Mouse (Mus musculus) heart, postnatal 14 days (tissue): ENCODE measurements around the gene Mthfd1l. TPM values are rescaled to one million over a fixed set of nuclear protein-coding genes. Genes with fewer than 3 reads are reported as not detected.
A peak's percentile ranks its signal among the peaks of the same experiment; 100 is the strongest.
"Not testable (repeated sequence)": the region's sequence is repeated elsewhere in the genome, so short reads cannot be mapped to it uniquely, and the experiment has no call there.

Experiments
- DNase-seq, 2 experiments: peaks; one replicate each; pipeline ENCODE4 v3.0.0; 2021 to 2022
- intact Hi-C: fragments of 180-260 bp; cut with DNase I; formaldehyde crosslinking; loops from one replicate; pipeline ENCODE4 v1.15.1; 2025
- total RNA-seq, 2 experiments: library from RNA; stranded (reverse); gene quantifications; 2 replicates each; pipeline ENCODE4 v1.2.3; 2021

Gene Mthfd1l
- total RNA-seq, 2 experiments from 2014 or later = 1.5 to 1.7 TPM

DNA sequence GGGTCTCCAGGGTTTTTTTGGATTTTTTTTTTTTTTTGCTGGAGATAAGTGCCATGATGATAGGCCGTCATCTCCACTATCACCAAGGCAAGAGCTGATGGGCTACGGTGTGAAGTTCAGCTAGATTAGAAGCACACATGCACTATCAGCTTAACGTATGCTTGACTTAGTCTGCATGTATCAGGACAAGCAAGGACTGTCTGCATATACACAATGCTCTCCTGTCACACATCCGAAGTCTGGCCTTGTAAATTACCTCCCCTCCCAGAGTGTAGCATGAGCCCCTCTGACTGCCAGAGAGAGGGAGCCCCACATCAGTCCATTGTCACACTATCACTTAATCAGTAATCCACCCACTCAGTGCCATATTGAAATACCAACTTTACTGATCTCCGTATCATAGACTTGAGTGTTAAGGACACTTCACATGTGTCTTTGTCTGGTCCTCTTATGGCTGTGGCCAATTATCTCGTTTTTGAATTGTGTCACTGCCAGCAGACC lies 99.0 kb downstream of the Mthfd1l start:
- intact Hi-C loops = no loop called here
- no peak for DNase-seq

DNA sequence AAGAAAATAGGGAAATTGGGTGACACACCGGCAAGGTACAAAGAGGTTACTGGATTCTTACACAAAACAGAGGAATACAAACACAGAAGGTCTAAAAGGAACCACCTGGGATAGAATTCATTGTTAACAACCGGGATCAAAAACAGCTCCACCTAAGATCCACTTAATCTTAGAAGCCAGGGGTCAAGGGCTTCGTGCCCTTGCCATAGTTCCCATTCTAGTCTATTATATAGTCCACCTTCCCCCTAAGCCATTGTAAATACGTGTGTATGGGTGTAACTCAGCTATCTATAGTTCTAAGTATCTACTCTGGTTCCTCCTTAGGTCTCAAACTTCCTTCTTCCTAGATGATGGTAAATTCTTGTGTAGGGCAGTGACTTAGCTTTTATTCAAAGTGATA lies 99.6 kb downstream of the Mthfd1l start:
- DNase-seq, intact Hi-C loops: not testable (repeated sequence)

DNA sequence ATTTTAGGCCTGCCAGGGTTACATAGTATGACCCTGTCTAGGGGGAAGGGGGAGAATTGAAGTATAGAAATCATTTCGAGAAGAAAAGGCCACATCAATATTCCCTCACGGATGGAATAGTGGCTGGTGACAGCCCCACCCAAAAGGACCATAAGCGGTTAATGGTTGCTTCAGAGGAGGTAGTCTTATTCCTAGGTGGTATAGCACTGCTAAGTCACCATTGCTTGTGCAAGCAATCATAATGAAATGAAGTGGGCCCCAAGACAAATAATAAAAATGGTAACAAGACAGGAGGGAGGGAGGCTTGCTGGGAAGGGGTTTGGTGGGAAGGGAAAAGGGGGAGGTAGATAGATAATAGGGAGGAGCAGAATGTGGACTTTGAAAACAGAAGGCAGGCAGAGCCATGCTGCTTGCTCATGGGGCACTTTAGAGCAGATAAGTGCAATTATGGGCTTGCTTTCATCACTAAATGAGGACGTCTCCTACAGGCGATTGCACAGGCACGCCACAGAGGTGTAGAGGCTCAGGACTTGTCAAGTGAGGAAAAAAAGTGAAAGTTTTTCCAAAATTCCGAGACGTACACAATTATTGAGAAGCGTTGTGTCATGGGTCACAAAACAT lies 105.4 kb downstream of the Mthfd1l start:
- DNase-seq = no peak
- intact Hi-C loops = no loop called here

DNA sequence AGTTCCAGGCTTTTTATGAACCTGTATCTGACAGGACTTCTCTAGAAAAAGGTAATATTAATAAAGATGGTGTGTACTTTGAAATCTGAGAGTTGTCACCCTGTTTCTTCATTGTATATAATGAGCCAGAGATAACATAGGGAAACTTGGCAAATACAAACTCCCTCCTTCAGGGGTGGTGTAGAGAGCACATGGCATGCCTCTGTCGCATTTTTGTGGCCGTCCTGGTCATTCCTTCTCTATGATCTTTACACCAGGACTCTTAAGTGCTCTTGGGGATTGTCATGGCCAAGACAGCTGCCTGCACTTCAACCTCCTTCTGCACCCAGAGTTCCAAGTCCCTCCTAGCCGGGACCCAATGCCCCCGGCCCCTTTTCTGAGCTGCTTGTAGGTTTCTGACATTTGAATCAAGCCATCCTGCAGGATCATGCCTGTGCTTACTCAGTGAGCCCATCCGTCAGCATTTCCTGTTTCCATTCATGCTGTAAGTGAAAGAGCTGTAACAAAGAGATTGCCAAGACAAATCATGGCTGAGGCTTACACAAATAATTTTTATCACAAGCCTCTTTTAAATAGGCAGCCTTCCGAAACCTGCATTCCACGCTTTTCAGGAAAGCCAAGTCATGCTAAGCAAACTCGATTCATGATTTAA lies 106.2 kb downstream of the Mthfd1l start:
- intact Hi-C loops = no loop called here
- DNase-seq = no peak

DNA sequence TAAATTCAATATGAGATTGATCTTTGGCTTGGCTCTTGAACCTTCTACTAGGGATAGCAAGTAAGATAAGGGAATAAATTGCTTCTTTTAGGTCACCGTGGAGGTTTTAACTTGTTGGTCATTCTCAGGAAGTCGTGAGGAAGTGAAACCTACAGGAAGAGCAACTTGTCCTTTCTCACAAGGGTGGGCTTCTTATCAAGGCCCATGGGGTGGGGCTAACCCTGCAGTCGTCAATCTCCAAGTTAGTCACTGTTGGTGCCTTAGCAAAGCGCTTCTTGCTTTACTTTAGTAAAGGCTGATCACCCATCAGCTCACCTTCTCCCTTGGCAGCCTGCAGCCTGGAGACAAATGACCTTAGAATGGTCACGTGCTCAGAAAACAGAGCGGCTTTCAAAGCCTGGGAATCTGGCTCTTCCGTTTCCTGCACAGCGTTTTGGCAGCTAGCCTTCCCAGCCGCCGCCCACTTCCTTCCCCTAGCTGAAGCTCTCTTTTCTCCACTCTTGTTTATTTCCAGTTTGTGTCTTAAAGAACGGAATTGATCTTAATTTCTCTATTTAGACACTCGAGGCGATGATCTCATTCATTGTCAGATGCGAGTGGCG lies 106.8 kb downstream of the Mthfd1l start:
- peak; percentile 78 to 82 for DNase-seq
- intact Hi-C loops = loop anchor here (5.0 kb wide), 1 partner anchor 43 kb away; no protein-coding TSS in a partner anchor

DNA sequence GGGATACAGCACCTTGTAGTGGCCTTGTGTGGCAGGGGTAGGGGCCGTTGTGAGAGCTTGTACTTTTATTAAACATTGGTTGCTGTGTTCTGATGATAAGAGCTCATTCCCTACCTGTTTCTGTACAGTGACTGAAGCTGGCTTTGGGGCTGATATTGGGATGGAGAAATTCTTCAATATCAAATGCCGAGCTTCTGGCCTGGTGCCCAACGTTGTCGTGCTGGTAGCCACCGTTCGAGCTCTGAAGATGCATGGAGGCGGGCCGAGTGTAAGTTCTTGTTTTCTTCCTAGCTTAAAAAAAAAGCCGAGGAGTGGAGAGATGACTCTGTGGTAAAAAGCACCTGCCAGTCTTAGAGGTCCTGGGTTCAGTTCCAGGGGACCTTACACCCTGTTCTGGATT lies 110.7 kb downstream of the Mthfd1l start:
- intact Hi-C loops = loop anchor here (5.0 kb wide), 1 partner anchor 39 kb away; no protein-coding TSS in a partner anchor
- DNase-seq = no peak

DNA sequence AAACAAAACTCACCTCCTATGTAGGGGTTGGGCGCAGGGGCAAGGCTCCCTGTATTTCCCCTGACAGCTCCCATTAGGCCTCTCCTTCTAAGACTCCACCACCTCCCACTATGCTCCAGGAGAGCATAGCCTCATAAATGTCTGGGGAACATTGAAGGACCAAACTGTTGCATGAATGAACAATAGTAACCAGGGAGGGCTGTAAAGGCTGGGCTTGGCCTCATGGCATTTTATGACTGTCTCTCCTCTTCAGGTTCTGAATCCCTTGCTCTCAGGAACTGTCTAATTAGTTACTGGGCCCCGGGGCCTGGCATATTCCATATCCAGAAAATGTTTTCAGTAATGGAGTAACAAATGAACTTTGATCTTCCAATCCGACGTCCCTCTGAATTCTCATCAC lies 112.0 kb downstream of the Mthfd1l start:
- DNase-seq = no peak
- intact Hi-C loops = loop anchor here (5.0 kb wide), 2 partner anchors 37 to 88 kb away; no protein-coding TSS in a partner anchor

DNA sequence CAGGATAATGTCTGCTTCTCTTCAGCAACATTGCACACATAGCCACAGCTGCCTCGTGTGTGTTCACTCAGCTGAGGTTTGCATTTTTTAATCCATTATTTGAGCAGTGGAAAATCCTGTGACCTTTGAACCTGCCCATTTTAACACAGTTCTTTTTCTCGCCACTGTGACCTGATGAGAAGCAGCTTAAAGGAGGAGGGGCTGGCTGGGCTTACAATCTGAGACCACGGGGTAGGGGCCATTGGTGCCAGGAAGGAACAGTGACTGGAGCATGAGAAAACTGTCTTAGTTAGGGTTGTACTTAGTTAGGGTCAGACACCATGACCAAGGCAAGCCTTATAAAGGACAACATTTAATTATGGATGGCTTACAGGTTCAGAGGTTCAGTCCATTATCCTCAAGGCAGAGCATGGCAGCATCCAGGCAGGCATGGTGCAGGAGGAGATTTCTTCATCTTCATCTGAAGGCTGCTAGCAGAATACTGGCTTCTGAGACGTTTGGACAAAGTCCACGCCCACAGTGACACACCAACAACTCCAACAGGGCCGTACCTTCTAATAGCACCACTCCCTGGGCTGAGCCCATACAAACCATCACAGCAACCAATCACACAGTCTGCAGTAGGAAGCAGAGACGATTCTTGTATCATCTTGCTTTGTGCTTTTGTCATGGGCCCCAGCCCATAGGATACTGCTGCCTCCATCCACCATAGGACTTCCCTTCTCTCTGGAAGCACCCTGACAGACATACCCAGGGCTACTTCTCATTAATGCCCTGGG lies 112.6 kb downstream of the Mthfd1l start:
- intact Hi-C loops = loop anchor here (5.0 kb wide), 1 partner anchor 88 kb away; no protein-coding TSS in a partner anchor
- no peak for DNase-seq

DNA sequence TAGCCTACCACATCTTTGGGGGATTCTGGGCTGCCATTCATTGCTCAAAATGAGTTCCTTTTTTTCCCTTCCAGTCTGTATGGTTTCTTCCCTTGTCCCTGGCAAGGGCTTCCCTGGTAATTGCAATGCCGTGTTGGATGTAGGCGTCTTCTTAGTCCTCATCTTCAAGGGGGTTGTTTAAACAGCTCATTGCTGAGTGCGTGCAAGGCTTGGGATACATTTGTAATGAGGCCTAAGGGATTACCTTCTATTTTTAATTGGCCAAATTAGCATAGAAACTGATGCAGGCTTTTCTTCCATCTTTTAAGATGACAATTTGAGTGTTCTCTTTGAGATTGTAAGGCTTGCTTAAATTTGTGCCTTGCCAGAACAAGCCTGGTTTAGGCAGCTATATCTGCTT lies 114.6 kb downstream of the Mthfd1l start:
- intact Hi-C loops = loop anchor here (5.0 kb wide), 1 partner anchor 90 kb away; no protein-coding TSS in a partner anchor

DNA sequence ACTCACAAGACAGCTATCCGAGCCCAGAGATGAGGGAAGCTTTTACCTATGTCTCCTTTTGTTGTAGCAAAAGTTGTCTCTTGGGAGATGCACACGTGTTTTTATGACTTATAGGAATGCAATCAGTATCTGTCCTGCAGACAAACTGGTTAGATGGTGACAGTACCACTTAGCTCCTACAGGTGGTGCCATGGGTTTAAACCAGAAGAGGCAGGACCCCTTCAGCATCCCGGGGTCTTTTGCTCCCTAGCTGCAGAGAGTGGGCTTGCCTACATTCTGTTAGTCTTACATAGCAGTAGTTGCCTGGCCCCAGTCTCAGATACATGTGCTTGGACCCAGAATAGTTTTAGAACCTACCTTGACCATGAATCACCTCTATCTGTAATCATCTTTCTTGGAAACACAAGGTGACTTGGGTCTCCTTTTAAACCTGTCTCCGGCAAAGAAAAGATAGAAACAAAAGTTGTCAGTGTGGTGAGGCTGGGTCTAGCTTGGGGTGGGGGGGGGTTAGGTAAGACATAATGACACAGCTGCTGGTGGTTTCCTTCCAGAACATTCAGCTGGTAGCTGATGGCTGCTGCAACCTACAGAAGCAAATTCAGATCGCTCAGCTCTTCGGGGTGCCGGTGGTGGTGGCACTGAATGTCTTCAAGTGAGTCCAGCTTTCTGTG lies 116.0 kb downstream of the Mthfd1l start:
- intact Hi-C loops = loop anchor here (2.0 to 5.0 kb wide), 2 partner anchors 92 to 244 kb away; no protein-coding TSS in a partner anchor
- DNase-seq = peak; percentile 43 to 63

More for the DNA sequence above, 114.6 kb downstream of the Mthfd1l start:
- DNase-seq = no peak

DNA sequence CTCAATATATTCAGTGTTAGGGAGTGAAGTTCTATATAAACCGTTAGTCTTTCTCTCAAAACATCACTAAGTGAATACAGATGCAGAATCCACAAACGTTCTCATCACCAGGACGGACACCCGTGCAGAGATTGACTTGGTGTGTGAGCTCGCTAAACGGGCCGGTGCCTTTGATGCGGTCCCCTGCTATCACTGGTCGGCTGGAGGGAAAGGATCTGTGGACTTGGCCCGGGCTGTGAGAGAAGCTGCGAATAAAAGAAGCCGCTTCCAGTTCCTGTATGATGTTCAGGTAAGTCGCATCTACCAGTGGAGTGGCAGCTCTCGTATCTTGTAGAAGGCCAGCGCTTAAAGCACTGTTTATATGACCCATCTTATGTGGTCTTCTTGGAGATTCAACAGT lies 117.0 kb downstream of the Mthfd1l start:
- no peak for DNase-seq
- intact Hi-C loops = loop anchor here (2.0 to 5.0 kb wide), 2 partner anchors 93 to 243 kb away; no protein-coding TSS in a partner anchor

DNA sequence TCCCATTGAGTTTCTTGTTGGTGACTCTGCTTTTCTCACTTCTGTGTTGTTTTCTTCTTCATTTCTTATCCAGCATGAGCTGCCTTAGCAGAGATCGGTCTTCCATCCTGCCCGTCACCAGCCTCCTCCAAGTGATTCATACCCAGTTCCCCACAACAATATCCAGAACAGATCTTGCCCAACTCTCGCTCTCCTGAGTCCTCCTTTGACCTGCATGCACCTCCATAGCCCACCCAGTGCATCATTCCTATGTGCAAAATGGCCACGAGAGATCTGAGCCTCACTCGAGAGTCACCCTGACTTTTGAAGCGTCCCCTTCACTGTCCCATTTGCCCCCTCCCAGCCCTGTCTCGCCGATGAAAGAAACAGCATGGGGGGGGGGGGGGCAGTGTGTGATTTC lies 120.1 kb downstream of the Mthfd1l start:
- no peak for DNase-seq
- intact Hi-C loops = no loop called here

DNA sequence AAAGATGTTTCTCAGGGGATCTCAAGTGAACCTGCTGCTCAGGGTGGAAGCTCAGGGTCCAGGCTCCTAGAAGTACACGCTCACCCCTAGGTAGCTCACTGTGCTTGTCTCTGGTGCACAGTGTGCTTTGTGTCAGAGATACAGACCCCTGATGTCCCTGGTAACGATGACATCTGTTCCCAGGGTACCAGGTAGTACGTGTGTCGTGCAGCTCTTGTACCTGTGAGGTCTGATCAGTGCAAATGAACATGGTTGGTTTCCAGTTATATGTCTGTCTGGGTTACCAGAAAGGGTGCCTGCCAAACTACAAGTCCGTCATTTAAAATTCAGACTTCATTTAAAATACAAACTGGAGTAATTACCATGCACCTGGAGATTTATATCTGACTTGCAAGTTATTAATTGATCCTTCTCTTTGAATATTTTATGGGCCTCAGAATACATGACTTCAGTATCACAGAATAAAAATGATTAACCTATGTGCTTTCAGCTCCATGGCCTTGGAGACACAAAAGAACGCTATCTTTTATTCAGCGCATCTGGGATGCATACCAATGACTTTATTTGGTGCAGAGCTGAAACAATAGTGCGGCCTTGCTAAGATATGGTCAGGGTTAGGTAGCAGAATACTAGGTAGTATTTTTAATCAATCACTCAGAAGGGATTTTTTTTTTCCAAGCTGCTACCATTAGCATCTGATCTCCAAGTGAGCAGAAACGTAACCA lies 121.3 kb downstream of the Mthfd1l start:
- intact Hi-C loops = no loop called here
- DNase-seq = no peak

DNA sequence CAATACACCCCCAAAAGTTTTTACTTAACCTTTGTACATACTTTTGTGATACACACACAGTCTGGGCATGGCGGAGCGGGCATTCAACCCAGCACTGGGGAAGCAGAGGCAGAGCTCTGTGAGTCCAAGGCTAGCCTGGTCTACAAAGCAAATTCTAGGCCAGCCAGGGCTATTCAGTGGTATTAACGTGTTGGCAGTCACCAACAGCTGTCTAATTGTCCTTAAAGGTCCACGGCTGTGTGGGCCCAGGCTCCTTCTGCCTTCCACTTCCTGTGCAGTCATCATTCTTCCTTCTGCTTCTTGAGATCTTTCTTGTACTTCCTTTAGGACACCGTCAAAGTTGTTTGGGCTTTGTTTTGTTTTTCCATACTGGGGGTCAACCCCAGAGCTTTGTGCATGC lies 123.2 kb downstream of the Mthfd1l start:
- intact Hi-C loops = no loop called here
- no peak for DNase-seq

DNA sequence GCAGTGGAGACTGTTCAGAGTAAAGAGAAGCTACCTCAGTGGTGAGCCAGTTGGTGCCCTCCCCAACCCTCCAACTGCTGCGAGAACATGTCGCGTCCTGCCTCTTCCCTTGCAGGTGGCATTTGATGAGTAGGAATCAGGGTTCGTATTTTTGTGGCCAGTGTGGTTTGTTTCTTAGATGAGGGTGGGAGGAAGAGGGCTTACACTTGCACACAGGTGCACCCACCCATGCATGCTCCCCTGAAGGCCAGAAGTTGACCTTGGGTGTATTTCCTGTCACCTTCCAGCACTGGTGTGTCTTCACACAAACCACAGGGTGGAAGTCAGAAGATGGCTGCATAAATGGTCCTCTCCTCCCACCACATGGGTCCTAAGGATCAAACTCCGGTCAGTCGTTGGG lies 127.1 kb downstream of the Mthfd1l start:
- intact Hi-C loops = no loop called here
- no peak for DNase-seq

DNA sequence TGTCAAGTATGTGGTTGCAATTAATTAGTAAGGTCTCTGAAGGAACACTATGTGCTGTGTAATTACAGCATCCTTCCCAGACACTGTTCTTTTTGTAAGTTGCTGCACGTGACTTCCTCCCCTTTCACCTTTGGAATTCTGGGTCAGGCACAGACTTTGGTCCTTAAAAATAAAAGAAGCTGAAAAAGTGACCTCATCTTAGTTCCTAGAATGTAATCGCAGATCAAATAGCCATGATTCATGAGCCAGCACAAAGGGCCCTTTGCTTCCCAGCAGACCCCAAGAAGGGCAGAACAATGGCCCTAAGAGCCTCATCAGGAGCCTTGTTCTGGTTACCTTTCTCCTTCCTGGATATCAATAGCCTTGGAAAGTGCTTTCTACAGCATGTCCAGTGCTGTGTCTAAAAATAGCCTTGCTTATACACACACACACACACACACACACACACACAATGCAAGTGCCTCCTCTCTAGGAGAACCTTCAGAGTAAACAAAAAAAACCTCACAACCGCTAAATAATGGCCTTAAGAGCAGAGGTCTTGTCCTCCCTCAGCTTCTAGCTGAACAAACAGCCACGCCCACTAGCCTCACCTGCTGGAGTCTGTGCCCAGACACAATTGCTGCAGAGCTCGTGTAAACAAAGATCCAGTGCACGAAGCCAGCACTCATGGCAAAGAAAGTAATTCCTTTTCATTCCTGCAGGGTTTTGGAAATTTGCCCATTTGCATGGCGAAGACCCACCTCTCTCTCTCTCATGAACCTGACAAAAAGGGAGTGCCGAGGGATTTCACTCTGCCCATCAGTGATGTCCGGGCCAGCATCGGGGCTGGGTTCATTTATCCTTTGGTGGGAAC lies 133.0 kb downstream of the Mthfd1l start:
- DNase-seq = no peak
- intact Hi-C loops = no loop called here

DNA sequence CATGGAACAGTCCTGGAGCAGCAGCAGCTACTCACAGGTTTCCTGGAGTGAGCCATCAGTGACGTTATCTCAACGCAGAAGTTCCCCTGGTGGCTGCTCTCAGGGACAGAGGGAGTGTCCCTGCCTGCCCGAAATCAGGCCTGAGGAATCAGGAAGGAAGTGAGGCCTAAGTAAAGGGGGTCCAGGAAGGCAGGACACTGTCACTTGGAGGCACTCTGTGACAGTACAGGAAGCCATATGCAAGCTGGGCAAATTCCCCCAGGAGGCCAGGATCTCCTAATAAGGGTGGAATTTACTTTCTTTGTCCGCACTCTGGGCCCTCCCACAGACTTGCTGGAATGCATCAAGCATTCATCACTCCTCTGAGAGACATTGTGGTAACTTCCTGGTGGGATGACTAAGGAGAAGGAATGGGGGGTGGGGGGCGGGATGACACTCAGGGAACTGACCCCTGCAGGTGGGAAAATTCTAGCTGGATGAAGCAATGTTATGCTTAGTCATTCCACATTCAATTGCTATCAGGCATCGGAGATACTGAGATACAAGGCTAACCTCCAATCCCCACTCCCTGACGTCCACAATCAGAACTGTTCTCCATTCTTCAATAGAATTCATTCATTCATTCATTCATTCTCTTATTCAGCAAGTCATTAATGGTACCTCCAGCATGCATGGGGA lies 134.9 kb downstream of the Mthfd1l start:
- intact Hi-C loops = no loop called here
- DNase-seq = peak; percentile 49 to 54

DNA sequence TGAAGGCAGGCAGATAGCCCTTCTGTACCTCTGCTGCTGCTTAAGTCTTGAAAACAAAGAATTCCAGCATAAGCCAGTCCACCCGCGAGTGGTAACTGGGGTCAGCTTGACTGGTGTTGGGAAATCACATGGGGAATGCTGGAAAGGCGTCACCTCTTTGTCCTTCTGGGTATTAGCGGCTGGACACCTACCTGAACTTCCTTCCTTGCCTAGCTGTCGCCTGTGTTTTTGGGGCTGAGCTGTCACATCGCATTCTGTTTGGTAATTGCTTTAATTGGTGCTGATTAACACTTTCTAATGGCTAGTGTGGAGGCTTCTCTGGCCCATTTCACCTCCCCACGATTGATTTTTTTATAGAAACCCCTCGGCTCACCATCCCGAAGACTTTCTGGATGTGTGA lies 135.5 kb downstream of the Mthfd1l start:
- DNase-seq = no peak
- intact Hi-C loops = no loop called here
